Mouse (Mus musculus) myocyte (in vitro differentiated cells): ENCODE data around the gene Trabd2b. TPM values are rescaled to one million over a fixed set of nuclear protein-coding genes. Genes with fewer than 3 reads are reported as not detected.

Experiments used
- H3K27me3 ChIP-seq: one replicate; pipeline ENCODE4 v1.6.1; 2011; ENCODE audit not compliant: control insufficient read depth, insufficient read depth, insufficient read length
- H3K36me3 ChIP-seq: one replicate; pipeline ENCODE4 v1.6.1; 2011; ENCODE audit not compliant: control insufficient read depth, insufficient read depth
- H3K4me2 ChIP-seq: one replicate; pipeline ENCODE4 v1.6.1; 2011; ENCODE audit warnings: low read depth, control low read depth
- H3K4me3 ChIP-seq: one replicate; pipeline ENCODE4 v1.5.1; 2011; ENCODE audit warnings: mild to moderate bottlenecking, control low read depth, moderate library complexity
- H3K79me2 ChIP-seq: one replicate; pipeline ENCODE4 v1.6.1; 2011; ENCODE audit not compliant: control insufficient read depth, insufficient read depth
- H3ac ChIP-seq: one replicate; pipeline ENCODE4 v1.6.1; 2011; ENCODE audit not compliant: control insufficient read depth, insufficient read length
- CEBPB ChIP-seq: IDR thresholded peaks from 2 replicates; pipeline ENCODE4 v1.6.1; 2011; ENCODE audit warnings: mild to moderate bottlenecking, moderate library complexity; ENCODE audit not compliant: poor library complexity, insufficient read depth, severe bottlenecking
- E2F4 ChIP-seq: IDR thresholded peaks from one replicate; pipeline ENCODE4 v1.6.1; 2011; ENCODE audit warnings: mild to moderate bottlenecking, control low read depth, moderate library complexity; ENCODE audit not compliant: insufficient read depth
- MAX ChIP-seq: IDR thresholded peaks from one replicate; pipeline ENCODE4 v1.6.1; 2011; ENCODE audit warnings: low read depth, mild to moderate bottlenecking, control low read depth
- MYOD1 ChIP-seq, 3 experiments: IDR thresholded peaks; one replicate each; pipeline ENCODE4 v1.6.1; 2011; ENCODE audit warnings: control low read depth in 2 of 3, low read depth in 2 of 3, mild to moderate bottlenecking in 2 of 3, moderate library complexity in 1 of 3; ENCODE audit not compliant: insufficient read length in 2 of 3, control insufficient read depth in 1 of 3
- MYOG ChIP-seq, 3 experiments: IDR thresholded peaks; one replicate each; pipeline ENCODE4 v1.6.1; 2011; ENCODE audit warnings: control low read depth in 2 of 3, low read depth in 2 of 3, mild to moderate bottlenecking in 2 of 3; ENCODE audit not compliant: insufficient read length in 2 of 3, control insufficient read depth in 1 of 3, insufficient read depth in 1 of 3
- POLR2A ChIP-seq: IDR thresholded peaks from one replicate; pipeline ENCODE4 v1.6.1; 2011; ENCODE audit warnings: low read depth, mild to moderate bottlenecking, control low read depth, moderate library complexity; ENCODE audit not compliant: insufficient read length
- POLR2AphosphoS2 ChIP-seq: IDR thresholded peaks from one replicate; pipeline ENCODE4 v1.6.1; 2011; ENCODE audit warnings: low read depth, control low read depth; ENCODE audit not compliant: insufficient read length
- REST ChIP-seq: IDR thresholded peaks from one replicate; pipeline ENCODE4 v1.6.1; 2011; ENCODE audit warnings: mild to moderate bottlenecking, control low read depth, moderate library complexity; ENCODE audit not compliant: insufficient read depth, insufficient read length
- SRF ChIP-seq: IDR thresholded peaks from one replicate; pipeline ENCODE4 v1.6.1; 2011; ENCODE audit warnings: low read depth; ENCODE audit not compliant: control insufficient read depth, insufficient read length
- TCF12 ChIP-seq: IDR thresholded peaks from one replicate; pipeline ENCODE4 v1.6.1; 2011; ENCODE audit warnings: mild to moderate bottlenecking, control low read depth; ENCODE audit not compliant: poor library complexity, insufficient read depth, severe bottlenecking
- TCF3 ChIP-seq: IDR thresholded peaks from one replicate; pipeline ENCODE4 v1.6.1; 2011; ENCODE audit warnings: low read depth, control low read depth; ENCODE audit not compliant: insufficient read length
- USF1 ChIP-seq: IDR thresholded peaks from one replicate; pipeline ENCODE4 v1.6.1; 2011; ENCODE audit warnings: low read depth, mild to moderate bottlenecking, control low read depth, moderate library complexity
- polyA plus RNA-seq: library from polyadenylated mRNA; unstranded; fragments of >200 nt; fragmentation: generic; extraction: Trizol; gene quantifications from one replicate; pipeline ENCODE4 v1.2.1, GENCODE M21; 2012; ENCODE audit warnings: missing spikeins

Trabd2b gene
- polyA plus RNA-seq, 1 experiment = 0.79 TPM

GRCm38 (mm10) chr4:114583546-114584144 is 177.1 kb downstream of the Trabd2b start:
- Histone ChIP-seq H3ac (no peak overlapping the region), H3K4me2 (no peak overlapping the region), H3K36me3 (no peaks in the 10 kb centered on the region), H3K79me2 (no peaks in the 10 kb centered on the region), H3K4me3 (no peak overlapping the region), H3K27me3 (no peaks in the 10 kb centered on the region)
- no peak for TF ChIP-seq MAX
- TF ChIP-seq POLR2A = no peak
- no peak for TF ChIP-seq TCF3
- no peak for TF ChIP-seq POLR2AphosphoS2
- TF ChIP-seq MYOD1 (IDR thresholded peaks at IDR 0.05; ENCODE audit: control insufficient read depth in 1 of 3, insufficient read length in 2 of 3, low read depth in 2 of 3) = no peak
- no peak for TF ChIP-seq E2F4
- TF ChIP-seq CEBPB = no peak
- no peak for TF ChIP-seq TCF12
- no peak for TF ChIP-seq REST
- no peak for TF ChIP-seq USF1
- no peak for TF ChIP-seq MYOG (IDR thresholded peaks at IDR 0.05; ENCODE audit: control insufficient read depth in 1 of 3, insufficient read depth in 1 of 3, insufficient read length in 2 of 3, low read depth in 2 of 3)

- Histone ChIP-seq H3K4me2 (no peak overlapping the region), H3K36me3 (no peaks in the 10 kb centered on the region), H3ac (no peak overlapping the region), H3K27me3 (no peaks in the 10 kb centered on the region), H3K79me2 (no peaks in the 10 kb centered on the region), H3K4me3 (no peak overlapping the region)
- TF ChIP-seq SRF (no peak), TCF3 (no peak), MYOG (IDR thresholded peaks at IDR 0.05; ENCODE audit: control insufficient read depth in 1 of 3, insufficient read depth in 1 of 3, insufficient read length in 2 of 3, low read depth in 2 of 3) (no peak), CEBPB (no peak), MAX (no peak), POLR2A (no peak), REST (no peak)
Measured at GRCm38 (mm10) chr4:114584686-114585085, 178.2 kb downstream of the Trabd2b start.

GRCm38 (mm10) chr4:114593554-114594215 is 187.2 kb downstream of the Trabd2b start:
- Histone ChIP-seq H3K4me3 (no peak overlapping the region), H3K36me3 (no peaks in the 10 kb centered on the region), H3K79me2 (no peaks in the 10 kb centered on the region), H3K27me3 (no peaks in the 10 kb centered on the region), H3ac (no peak overlapping the region), H3K4me2 (no peak overlapping the region)
- TF ChIP-seq USF1 (no peak), TCF12 (no peak), MYOG (IDR thresholded peaks at IDR 0.05; ENCODE audit: control insufficient read depth in 1 of 3, insufficient read depth in 1 of 3, insufficient read length in 2 of 3, low read depth in 2 of 3) (no peak), REST (no peak), TCF3 (no peak), POLR2A (no peak), SRF (no peak), POLR2AphosphoS2 (no peak), MAX (no peak), MYOD1 (IDR thresholded peaks at IDR 0.05; ENCODE audit: control insufficient read depth in 1 of 3, insufficient read length in 2 of 3, low read depth in 2 of 3) (no peak), CEBPB (no peak), E2F4 (no peak)

- Histone ChIP-seq H3K4me2 (no peak overlapping the region), H3ac (no peak overlapping the region), H3K27me3 (no peaks in the 10 kb centered on the region), H3K4me3 (no peak overlapping the region), H3K36me3 (no peaks in the 10 kb centered on the region), H3K79me2 (no peaks in the 10 kb centered on the region)
- no peak for TF ChIP-seq MAX
- no peak for TF ChIP-seq CEBPB
Measured at GRCm38 (mm10) chr4:114595188-114595701, 188.7 kb downstream of the Trabd2b start.

GRCm38 (mm10) chr4:114599121-114599520 is 192.6 kb downstream of the Trabd2b start:
- no peak overlapping the region for H3K4me2 ChIP-seq
- H3K4me3 ChIP-seq = no peak overlapping the region
- H3K27me3 ChIP-seq = no peaks in the 10 kb centered on the region
- H3ac ChIP-seq = no peak overlapping the region
- no peaks in the 10 kb centered on the region for H3K36me3 ChIP-seq
- TF ChIP-seq POLR2A = no peak
- TF ChIP-seq REST = no peak
- no peak for TF ChIP-seq MAX
- TF ChIP-seq USF1 = no peak
- TF ChIP-seq TCF3 = no peak
- TF ChIP-seq CEBPB = no peak
- no peak for TF ChIP-seq SRF
- TF ChIP-seq TCF12 = no peak
- TF ChIP-seq E2F4 = no peak
- TF ChIP-seq POLR2AphosphoS2 = no peak
- TF ChIP-seq MYOD1 (IDR thresholded peaks at IDR 0.05; ENCODE audit: control insufficient read depth in 1 of 3, insufficient read length in 2 of 3, low read depth in 2 of 3) = no peak
- no peak for TF ChIP-seq MYOG (IDR thresholded peaks at IDR 0.05; ENCODE audit: control insufficient read depth in 1 of 3, insufficient read depth in 1 of 3, insufficient read length in 2 of 3, low read depth in 2 of 3)
- no peaks in the 10 kb centered on the region for H3K79me2 ChIP-seq
